Mouse (Mus musculus) cerebellum, adult 2 months (tissue): ENCODE measurements around the gene 2900026A02Rik.
"Not testable (repeated sequence)": the region's sequence is repeated elsewhere in the genome, so short reads cannot be mapped to it uniquely, and the experiment has no call there.

Experiments
- CTCF ChIP-seq: fragments of 200-500 bp; IDR thresholded peaks from 2 replicates; pipeline ENCODE4 v1.5.1; 2011; ENCODE audit warnings: low read depth, mild to moderate bottlenecking, control low read depth, low read length, moderate library complexity, borderline replicate concordance; ENCODE audit not compliant: insufficient read depth
- POLR2A ChIP-seq: fragments of 200-500 bp; IDR thresholded peaks from 2 replicates; pipeline ENCODE4 v1.6.1; 2011; ENCODE audit warnings: low read length, control low read depth, borderline replicate concordance; ENCODE audit not compliant: insufficient read depth

DNA sequence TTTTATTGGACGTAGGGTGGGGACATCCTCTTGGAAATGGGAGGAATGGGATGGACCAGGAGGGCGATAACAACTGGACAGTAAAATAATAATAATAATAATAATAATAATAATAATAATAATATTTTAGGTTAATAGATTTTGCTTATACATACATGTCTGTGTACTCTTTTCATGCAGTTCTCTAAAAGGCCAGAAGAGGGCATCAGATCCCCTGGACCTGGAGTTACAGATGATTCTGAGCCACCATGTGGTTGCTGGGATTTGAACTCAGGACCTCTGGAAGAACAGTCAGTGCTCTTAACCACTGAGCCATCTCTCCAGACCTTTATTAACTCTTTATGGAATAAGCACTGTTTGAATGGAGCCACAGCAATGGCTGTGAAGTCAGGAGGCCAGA lies 111.4 kb downstream of the 2900026A02Rik start:
- TF ChIP-seq CTCF = 0 out of 2 replicates have a peak, but pooled peaks have one; percentile 9
- TF ChIP-seq POLR2A = not testable (repeated sequence)
